Mouse (Mus musculus) midbrain, embryonic 16.5 days (tissue): ENCODE data around the gene B4galnt1. TPM values are rescaled to one million over a fixed set of nuclear protein-coding genes. Genes with fewer than 3 reads are reported as not detected.
"Not testable (repeated sequence)": the region's sequence is repeated elsewhere in the genome, so short reads cannot be mapped to it uniquely, and the experiment has no call there.

Source experiments
- ATAC-seq: fragments of 200-750 bp; cut with Nextera tagmentation; 2 replicates; pipeline ENCODE4 v1.8.0; 2017; ENCODE audit warnings: moderate TSS enrichment
- H3K27ac ChIP-seq: fragments of 300-500 bp; sonication (generic); 2 replicates; pipeline ENCODE4 v1.5.1; 2014; ENCODE audit warnings: mild to moderate bottlenecking, low read length, mixed read lengths
- H3K27me3 ChIP-seq: fragments of 300-500 bp; sonication (generic); 2 replicates; pipeline ENCODE4 v1.6.1; 2014; ENCODE audit warnings: low read depth, low read length, mixed read lengths; ENCODE audit not compliant: control insufficient read depth, insufficient read depth
- H3K36me3 ChIP-seq: fragments of 300-500 bp; sonication (generic); 2 replicates; pipeline ENCODE4 v1.6.1; 2014; ENCODE audit warnings: mild to moderate bottlenecking, low read length, moderate library complexity, mixed read lengths; ENCODE audit not compliant: control insufficient read depth, insufficient read depth
- H3K4me1 ChIP-seq: fragments of 300-500 bp; sonication (generic); 2 replicates; pipeline ENCODE4 v1.6.1; 2014; ENCODE audit warnings: mild to moderate bottlenecking, low read length, mixed read lengths; ENCODE audit not compliant: control insufficient read depth, insufficient read depth
- H3K4me2 ChIP-seq: fragments of 300-500 bp; sonication (generic); 2 replicates; pipeline ENCODE4 v1.6.1; 2014; ENCODE audit warnings: mild to moderate bottlenecking, low read length, mixed read lengths
- H3K4me3 ChIP-seq: fragments of 300-500 bp; sonication (generic); 2 replicates; pipeline ENCODE4 v1.5.1; 2014; ENCODE audit warnings: low read depth, mild to moderate bottlenecking, low read length, moderate library complexity, mixed read lengths
- H3K9ac ChIP-seq: fragments of 300-500 bp; sonication (generic); 2 replicates; pipeline ENCODE4 v1.6.1; 2014; ENCODE audit warnings: low read depth, low read length, mixed read lengths
- H3K9me3 ChIP-seq: fragments of 300-500 bp; sonication (generic); replicated peaks from 2 replicates; pipeline ENCODE4 v1.6.1; 2014; ENCODE audit warnings: mild to moderate bottlenecking, low read length, mixed read lengths; ENCODE audit not compliant: control insufficient read depth, poor library complexity, severe bottlenecking
- WGBS: fragments of 180-500 bp; shearing (Covaris S2); extraction: QIAGEN DNeasy Blood & Tissue Kit; methylation state at CpG from one replicate; pipeline ENCODE4 v1.1.7; 2014; 5-methylcytosine and 5-hydroxymethylcytosine counted together
- polyA plus RNA-seq: library from polyadenylated mRNA; unstranded; fragments of >200 nt; fragmentation: Nextera tagmentation; extraction: Ambion mirVana; gene quantifications from 2 replicates; pipeline ENCODE4 v1.2.1, GENCODE M21; 2015

B4galnt1 gene
- polyA plus RNA-seq, 1 experiment from 2014 or later: 71.7 TPM

GRCm38 (mm10) chr10:127162771-127163261 is 2.2 kb upstream of the B4galnt1 start:
- H3K27me3 ChIP-seq, H3K27ac ChIP-seq, H3K9ac ChIP-seq, ATAC-seq, H3K36me3 ChIP-seq, H3K4me3 ChIP-seq, H3K9me3 ChIP-seq, H3K4me2 ChIP-seq: not testable (repeated sequence)
- WGBS: 67% methylated on average over 7 of the region's 7 CpGs
- peaks cover 10% of the 10 kb centered on the region for H3K4me1 ChIP-seq

GRCm38 (mm10) chr10:127164190-127164589 is 835 bp upstream of the B4galnt1 start:
- peak overlapping the region; percentile 75 for H3K4me2 ChIP-seq
- no peak overlapping the region for H3K9ac ChIP-seq
- H3K27me3 ChIP-seq: peaks cover 2% of the 10 kb centered on the region; the same call in 1 of the 2 replicates
- no peaks in the 10 kb centered on the region for H3K9me3 ChIP-seq
- WGBS: 95% methylated on average over 4 of the region's 4 CpGs
- ATAC-seq: no peak
- peak overlapping the region; percentile 95 for H3K27ac ChIP-seq
- no peak overlapping the region; the same call in 1 of the 2 replicates for H3K4me3 ChIP-seq
- H3K36me3 ChIP-seq: no peaks in the 10 kb centered on the region
- H3K4me1 ChIP-seq: peaks cover 11% of the 10 kb centered on the region

- Histone ChIP-seq H3K4me2 (peak overlapping the region; percentile 75), H3K27ac (peak overlapping the region; percentile 95), H3K27me3 (peaks cover 8% of the 10 kb centered on the region; the same call in 1 of the 2 replicates), H3K9ac (peak overlapping the region; percentile 94), H3K36me3 (no peaks in the 10 kb centered on the region), H3K4me1 (peaks cover 16% of the 10 kb centered on the region), H3K4me3 (peak overlapping the region; percentile 89), H3K9me3 (no peaks in the 10 kb centered on the region)
- WGBS: under 1% methylated on average over 39 of the region's 42 CpGs
- ATAC-seq: peak; percentile 57
Measured at GRCm38 (mm10) chr10:127165354-127165653, 279 bp downstream of the B4galnt1 start.

- H3K27ac ChIP-seq: peak overlapping the region; percentile 95
- H3K9ac ChIP-seq: peak overlapping the region; percentile 94
- H3K4me2 ChIP-seq: peak overlapping the region; percentile 75
- peak; percentile 59 for ATAC-seq
- peaks cover 21% of the 10 kb centered on the region for H3K4me1 ChIP-seq
- H3K4me3 ChIP-seq: peak overlapping the region; percentile 89
- under 1% methylated on average over 48 of the region's 56 CpGs for WGBS
- H3K9me3 ChIP-seq: no peaks in the 10 kb centered on the region
- peaks cover 8% of the 10 kb centered on the region for H3K27me3 ChIP-seq
- H3K36me3 ChIP-seq: no peaks in the 10 kb centered on the region
Measured at GRCm38 (mm10) chr10:127165654-127166403, 804 bp downstream of the B4galnt1 start.

GRCm38 (mm10) chr10:127166404-127166715 is 1.3 kb downstream of the B4galnt1 start:
- Histone ChIP-seq H3K4me1 (peaks cover 21% of the 10 kb centered on the region), H3K27ac (peak overlapping the region; percentile 95), H3K9me3 (no peaks in the 10 kb centered on the region), H3K36me3 (no peaks in the 10 kb centered on the region; the same call in 1 of the 2 replicates), H3K27me3 (peaks cover 8% of the 10 kb centered on the region), H3K9ac (peak overlapping the region; percentile 94), H3K4me2 (peak overlapping the region; percentile 75), H3K4me3 (peak overlapping the region; percentile 89)
- 2% methylated on average over 11 of the region's 11 CpGs for WGBS
- 0 out of 2 replicates have a peak, but pooled peaks have one; percentile 11 for ATAC-seq

GRCm38 (mm10) chr10:127166771-127167613 is 2.0 kb downstream of the B4galnt1 start:
- H3K9me3 ChIP-seq: no peaks in the 10 kb centered on the region
- peak overlapping the region; percentile 94 for H3K9ac ChIP-seq
- no peak for ATAC-seq
- H3K4me3 ChIP-seq: peak overlapping the region; percentile 89
- H3K27ac ChIP-seq: peak overlapping the region; percentile 95
- peaks cover 6% of the 10 kb centered on the region; the same call in 1 of the 2 replicates for H3K36me3 ChIP-seq
- H3K4me2 ChIP-seq: peak overlapping the region; percentile 75
- WGBS: 22% methylated on average over 15 of the region's 15 CpGs
- H3K27me3 ChIP-seq: peaks cover 11% of the 10 kb centered on the region
- peaks cover 21% of the 10 kb centered on the region for H3K4me1 ChIP-seq

GRCm38 (mm10) chr10:127167614-127168192 is 2.7 kb downstream of the B4galnt1 start:
- H3K4me2 ChIP-seq: peak overlapping the region; percentile 3; the same call in 1 of the 2 replicates
- 58% methylated on average over 10 of the region's 10 CpGs for WGBS
- no peak for ATAC-seq
- peaks cover 21% of the 10 kb centered on the region for H3K4me1 ChIP-seq
- no peak overlapping the region for H3K27ac ChIP-seq
- peaks cover 10% of the 10 kb centered on the region; the same call in 1 of the 2 replicates for H3K36me3 ChIP-seq
- peaks cover 13% of the 10 kb centered on the region for H3K27me3 ChIP-seq
- no peak overlapping the region for H3K9ac ChIP-seq
- no peak overlapping the region for H3K4me3 ChIP-seq
- no peaks in the 10 kb centered on the region for H3K9me3 ChIP-seq

GRCm38 (mm10) chr10:127170002-127170401 is 5.0 kb downstream of the B4galnt1 start:
- Histone ChIP-seq H3K9ac (no peak overlapping the region), H3K4me1 (peaks cover 21% of the 10 kb centered on the region), H3K27me3 (peaks cover 13% of the 10 kb centered on the region), H3K4me3 (no peak overlapping the region), H3K4me2 (peak overlapping the region; percentile 39), H3K36me3 (peaks cover 10% of the 10 kb centered on the region; the same call in 1 of the 2 replicates), H3K9me3 (no peaks in the 10 kb centered on the region), H3K27ac (no peak overlapping the region)
- ATAC-seq: no peak
- 7% methylated on average over 22 of the region's 22 CpGs for WGBS
